Mouse (Mus musculus): Measurements from ENCODE around the gene Mrgpra2a. TPM values are rescaled to one million over a fixed set of nuclear protein-coding genes. Genes with fewer than 3 reads are reported as not detected.
"Not testable (repeated sequence)": the region's sequence is repeated elsewhere in the genome, so short reads cannot be mapped to it uniquely, and the experiment has no call there.

The Mrgpra2a gene
- 0.25 TPM in 1 of 2 replicates, not detected in the other for polyA plus RNA-seq (2012; rRNA removed)

DNA sequence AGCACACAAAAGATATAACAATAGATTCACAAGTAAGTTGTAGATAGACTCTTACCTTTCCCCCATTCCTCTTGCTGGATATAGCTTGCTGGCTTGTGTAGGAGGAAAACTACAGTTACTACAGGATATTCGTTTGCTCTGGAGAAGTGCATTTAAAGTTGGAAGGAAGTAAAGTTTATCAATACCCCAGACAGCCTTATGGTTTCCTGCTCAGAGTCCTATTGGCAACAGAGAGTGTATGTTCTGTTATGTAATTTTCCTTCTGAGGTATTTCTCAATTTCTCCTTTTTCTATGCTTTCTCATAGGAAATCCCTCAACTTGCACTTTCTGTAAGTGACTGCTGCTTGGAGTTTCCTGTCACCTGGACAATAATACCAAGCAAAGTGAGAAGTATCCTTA is at the start of gene Mrgpra2a:
Gene Mrgpra2a (minus strand): TSS at position 125 of the 400 bp plus-strand sequence.
- not testable (repeated sequence) for H3K4me1 ChIP-seq (ENCODE audit: control insufficient read depth, insufficient read depth, insufficient read length); H3K27me3 ChIP-seq (ENCODE audit: control insufficient read depth, insufficient read depth, low read length); H3K27ac ChIP-seq (ENCODE audit: insufficient read depth, low read length); H3K4me3 ChIP-seq (ENCODE audit: extremely low read depth, insufficient read depth, insufficient read length); DNase-seq (ENCODE audit: low read depth in 1 of 2, low spot score in 2 of 2); H3K36me3 ChIP-seq (ENCODE audit: control insufficient read depth, insufficient read depth, low read length)
- no CpG with 5 or more reads among the region's 1 CpGs for WGBS

DNA sequence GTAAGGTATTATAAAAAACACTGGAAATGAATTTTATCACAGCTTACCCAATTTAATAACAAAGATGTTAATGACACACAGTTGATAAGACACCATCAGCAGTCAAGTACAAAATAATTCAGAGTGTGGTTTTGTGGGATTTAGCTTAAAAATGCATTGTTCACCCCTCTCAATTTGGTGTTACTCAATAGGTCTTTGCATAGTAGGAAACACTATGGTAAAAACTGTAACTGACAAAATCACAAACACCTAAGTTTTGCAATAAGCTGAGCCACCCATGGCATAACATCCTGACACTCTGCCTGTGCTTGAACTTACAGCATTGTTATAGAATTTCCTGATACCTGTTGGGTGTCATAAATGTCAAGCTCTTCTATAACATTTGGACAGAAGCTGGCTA is 39.3 kb upstream of the Mrgpra2a start:
- not testable (repeated sequence) for H3K27ac ChIP-seq (ENCODE audit: insufficient read depth, low read length); H3K36me3 ChIP-seq (ENCODE audit: control insufficient read depth, insufficient read depth, low read length); DNase-seq (ENCODE audit: low read depth in 1 of 2, low spot score in 2 of 2); H3K4me3 ChIP-seq (ENCODE audit: extremely low read depth, insufficient read depth, insufficient read length); H3K4me1 ChIP-seq (ENCODE audit: control insufficient read depth, insufficient read depth, insufficient read length); H3K27me3 ChIP-seq (ENCODE audit: control insufficient read depth, insufficient read depth, low read length)

DNA sequence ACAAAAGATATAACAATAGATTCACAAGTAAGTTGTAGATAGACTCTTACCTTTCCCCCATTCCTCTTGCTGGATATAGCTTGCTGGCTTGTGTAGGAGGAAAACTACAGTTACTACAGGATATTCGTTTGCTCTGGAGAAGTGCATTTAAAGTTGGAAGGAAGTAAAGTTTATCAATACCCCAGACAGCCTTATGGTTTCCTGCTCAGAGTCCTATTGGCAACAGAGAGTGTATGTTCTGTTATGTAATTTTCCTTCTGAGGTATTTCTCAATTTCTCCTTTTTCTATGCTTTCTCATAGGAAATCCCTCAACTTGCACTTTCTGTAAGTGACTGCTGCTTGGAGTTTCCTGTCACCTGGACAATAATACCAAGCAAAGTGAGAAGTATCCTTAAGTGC is 37.5 kb upstream of the Mrgpra2a start:
- not testable (repeated sequence) for H3K4me1 ChIP-seq (ENCODE audit: control insufficient read depth, insufficient read depth, insufficient read length); H3K36me3 ChIP-seq (ENCODE audit: control insufficient read depth, insufficient read depth, low read length); DNase-seq (ENCODE audit: low read depth in 1 of 2, low spot score in 2 of 2); H3K4me3 ChIP-seq (ENCODE audit: extremely low read depth, insufficient read depth, insufficient read length); H3K27ac ChIP-seq (ENCODE audit: insufficient read depth, low read length); H3K27me3 ChIP-seq (ENCODE audit: control insufficient read depth, insufficient read depth, low read length)
- no CpG with 5 or more reads among the region's 1 CpGs for WGBS

DNA sequence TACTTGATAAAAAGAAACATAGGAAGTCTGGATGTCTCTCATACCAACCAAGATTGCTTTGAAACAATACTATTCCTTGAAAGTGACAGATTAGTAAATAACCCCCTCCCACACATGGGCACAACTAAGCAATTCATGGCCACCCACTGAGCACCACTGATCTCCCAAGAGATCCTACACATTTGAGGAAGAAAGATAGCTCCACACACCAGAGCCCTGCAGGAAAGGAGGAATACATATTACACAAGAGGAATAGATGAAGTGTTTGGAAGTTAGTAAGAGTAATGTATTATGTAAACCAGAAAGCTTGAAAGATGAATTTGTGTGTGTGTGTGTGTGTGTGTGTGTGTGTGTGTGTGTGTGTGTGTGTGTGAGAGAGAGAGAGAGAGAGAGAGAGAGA is 31.2 kb upstream of the Mrgpra2a start:
- DNase-seq (ENCODE audit: low read depth in 1 of 2, low spot score in 2 of 2); H3K4me3 ChIP-seq (ENCODE audit: extremely low read depth, insufficient read depth, insufficient read length); H3K4me1 ChIP-seq (ENCODE audit: control insufficient read depth, insufficient read depth, insufficient read length); H3K27me3 ChIP-seq (ENCODE audit: control insufficient read depth, insufficient read depth, low read length); H3K36me3 ChIP-seq (ENCODE audit: control insufficient read depth, insufficient read depth, low read length); H3K27ac ChIP-seq (ENCODE audit: insufficient read depth, low read length): not testable (repeated sequence)

DNA sequence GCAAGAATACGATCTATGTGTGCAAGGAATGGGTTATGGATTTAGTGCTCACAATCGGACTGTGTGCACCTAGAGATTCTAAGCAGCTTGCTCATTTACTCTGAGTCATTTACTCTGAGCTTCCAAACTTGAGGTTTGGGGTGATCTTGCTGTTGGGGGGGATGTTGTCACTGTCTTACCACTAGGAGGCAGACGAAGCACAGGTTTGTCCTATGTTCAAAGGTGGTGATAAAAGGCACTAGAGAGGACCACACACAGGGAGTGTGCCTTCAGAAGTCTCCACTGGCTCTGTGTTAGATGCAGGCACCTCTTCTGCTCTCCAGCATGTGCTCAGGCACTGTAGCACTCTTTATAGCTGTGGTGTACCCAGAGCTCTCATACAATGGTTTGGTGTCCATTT is 22.0 kb upstream of the Mrgpra2a start:
- 32% methylated on average over 1 of the region's 3 CpGs for WGBS
- not testable (repeated sequence) for H3K4me1 ChIP-seq (ENCODE audit: control insufficient read depth, insufficient read depth, insufficient read length); H3K27me3 ChIP-seq (ENCODE audit: control insufficient read depth, insufficient read depth, low read length); H3K27ac ChIP-seq (ENCODE audit: insufficient read depth, low read length); DNase-seq (ENCODE audit: low read depth in 1 of 2, low spot score in 2 of 2); H3K4me3 ChIP-seq (ENCODE audit: extremely low read depth, insufficient read depth, insufficient read length); H3K36me3 ChIP-seq (ENCODE audit: control insufficient read depth, insufficient read depth, low read length)

DNA sequence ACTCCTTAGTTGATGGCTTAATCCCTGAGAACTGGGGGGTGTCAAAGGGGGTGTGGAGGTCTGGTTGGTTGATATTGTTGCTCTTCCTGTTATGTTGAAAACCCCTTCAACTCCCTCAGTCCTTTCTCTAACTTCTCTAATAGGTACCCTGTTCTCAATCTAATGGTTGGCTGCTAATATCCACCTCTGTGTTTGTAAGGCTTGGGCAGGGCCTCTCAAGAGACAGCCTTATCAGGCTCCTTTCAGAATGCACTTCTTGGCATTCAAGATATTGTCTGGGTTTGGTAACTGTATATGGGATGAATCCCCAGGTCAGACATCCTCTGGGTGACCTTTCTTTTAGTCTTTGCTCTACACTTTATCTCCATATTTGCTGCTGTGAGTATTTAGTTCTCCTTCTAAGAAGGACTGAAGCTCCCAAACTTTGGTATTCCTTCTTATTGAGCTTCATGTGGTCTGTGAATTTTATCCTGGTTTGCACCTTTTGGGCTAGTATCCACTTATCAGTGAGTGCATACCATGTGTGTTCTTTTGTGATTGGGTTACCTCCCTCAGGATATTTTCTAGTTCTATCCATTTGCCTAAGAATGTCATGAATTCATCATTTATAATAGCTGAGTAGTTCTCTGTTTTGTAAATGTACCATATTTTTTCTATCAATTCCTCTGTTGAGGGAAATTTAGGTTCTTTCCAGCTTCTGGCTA is 13.5 kb upstream of the Mrgpra2a start:
- H3K4me3 ChIP-seq (ENCODE audit: extremely low read depth, insufficient read depth, insufficient read length); H3K4me1 ChIP-seq (ENCODE audit: control insufficient read depth, insufficient read depth, insufficient read length); DNase-seq (ENCODE audit: low read depth in 1 of 2, low spot score in 2 of 2); H3K36me3 ChIP-seq (ENCODE audit: control insufficient read depth, insufficient read depth, low read length); H3K27ac ChIP-seq (ENCODE audit: insufficient read depth, low read length); H3K27me3 ChIP-seq (ENCODE audit: control insufficient read depth, insufficient read depth, low read length): not testable (repeated sequence)

DNA sequence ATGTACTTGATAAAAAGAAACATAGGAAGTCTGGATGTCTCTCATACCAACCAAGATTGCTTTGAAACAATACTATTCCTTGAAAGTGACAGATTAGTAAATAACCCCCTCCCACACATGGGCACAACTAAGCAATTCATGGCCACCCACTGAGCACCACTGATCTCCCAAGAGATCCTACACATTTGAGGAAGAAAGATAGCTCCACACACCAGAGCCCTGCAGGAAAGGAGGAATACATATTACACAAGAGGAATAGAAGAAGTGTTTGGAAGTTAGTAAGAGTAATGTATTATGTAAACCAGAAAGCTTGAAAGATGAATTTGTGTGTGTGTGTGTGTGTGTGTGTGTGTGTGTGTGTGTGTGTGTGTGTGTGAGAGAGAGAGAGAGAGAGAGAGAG is 6.2 kb downstream of the Mrgpra2a start:
- not testable (repeated sequence) for H3K36me3 ChIP-seq (ENCODE audit: control insufficient read depth, insufficient read depth, low read length); DNase-seq (ENCODE audit: low read depth in 1 of 2, low spot score in 2 of 2); H3K4me1 ChIP-seq (ENCODE audit: control insufficient read depth, insufficient read depth, insufficient read length); H3K27me3 ChIP-seq (ENCODE audit: control insufficient read depth, insufficient read depth, low read length); H3K27ac ChIP-seq (ENCODE audit: insufficient read depth, low read length); H3K4me3 ChIP-seq (ENCODE audit: extremely low read depth, insufficient read depth, insufficient read length)

DNA sequence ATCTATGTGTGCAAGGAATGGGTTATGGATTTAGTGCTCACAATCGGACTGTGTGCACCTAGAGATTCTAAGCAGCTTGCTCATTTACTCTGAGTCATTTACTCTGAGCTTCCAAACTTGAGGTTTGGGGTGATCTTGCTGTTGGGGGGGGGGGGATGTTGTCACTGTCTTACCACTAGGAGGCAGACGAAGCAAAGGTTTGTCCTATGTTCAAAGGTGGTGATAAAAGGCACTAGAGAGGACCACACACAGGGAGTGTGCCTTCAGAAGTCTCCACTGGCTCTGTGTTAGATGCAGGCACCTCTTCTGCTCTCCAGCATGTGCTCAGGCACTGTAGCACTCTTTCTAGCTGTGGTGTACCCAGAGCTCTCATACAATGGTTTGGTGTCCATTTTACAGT is 15.5 kb downstream of the Mrgpra2a start:
- H3K4me1 ChIP-seq (ENCODE audit: control insufficient read depth, insufficient read depth, insufficient read length); H3K27ac ChIP-seq (ENCODE audit: insufficient read depth, low read length); DNase-seq (ENCODE audit: low read depth in 1 of 2, low spot score in 2 of 2); H3K27me3 ChIP-seq (ENCODE audit: control insufficient read depth, insufficient read depth, low read length); H3K36me3 ChIP-seq (ENCODE audit: control insufficient read depth, insufficient read depth, low read length); H3K4me3 ChIP-seq (ENCODE audit: extremely low read depth, insufficient read depth, insufficient read length): not testable (repeated sequence)
- 22% methylated on average over 1 of the region's 2 CpGs for WGBS

DNA sequence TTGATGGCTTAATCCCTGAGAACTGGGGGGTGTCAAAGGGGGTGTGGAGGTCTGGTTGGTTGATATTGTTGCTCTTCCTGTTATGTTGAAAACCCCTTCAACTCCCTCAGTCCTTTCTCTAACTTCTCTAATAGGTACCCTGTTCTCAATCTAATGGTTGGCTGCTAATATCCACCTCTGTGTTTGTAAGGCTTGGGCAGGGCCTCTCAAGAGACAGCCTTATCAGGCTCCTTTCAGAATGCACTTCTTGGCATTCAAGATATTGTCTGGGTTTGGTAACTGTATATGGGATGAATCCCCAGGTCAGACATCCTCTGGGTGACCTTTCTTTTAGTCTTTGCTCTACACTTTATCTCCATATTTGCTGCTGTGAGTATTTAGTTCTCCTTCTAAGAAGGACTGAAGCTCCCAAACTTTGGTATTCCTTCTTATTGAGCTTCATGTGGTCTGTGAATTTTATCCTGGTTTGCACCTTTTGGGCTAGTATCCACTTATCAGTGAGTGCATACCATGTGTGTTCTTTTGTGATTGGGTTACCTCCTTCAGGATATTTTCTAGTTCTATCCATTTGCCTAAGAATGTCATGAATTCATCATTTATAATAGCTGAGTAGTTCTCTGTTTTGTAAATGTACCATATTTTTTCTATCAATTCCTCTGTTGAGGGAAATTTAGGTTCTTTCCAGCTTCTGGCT is 24.0 kb downstream of the Mrgpra2a start:
- not testable (repeated sequence) for DNase-seq (ENCODE audit: low read depth in 1 of 2, low spot score in 2 of 2); H3K27me3 ChIP-seq (ENCODE audit: control insufficient read depth, insufficient read depth, low read length); H3K4me3 ChIP-seq (ENCODE audit: extremely low read depth, insufficient read depth, insufficient read length); H3K27ac ChIP-seq (ENCODE audit: insufficient read depth, low read length); H3K4me1 ChIP-seq (ENCODE audit: control insufficient read depth, insufficient read depth, insufficient read length); H3K36me3 ChIP-seq (ENCODE audit: control insufficient read depth, insufficient read depth, low read length)

Data from spleen, adult 2 months (tissue).